Mouse (Mus musculus): Measurements from ENCODE around the gene Hcrtr1. TPM values are rescaled to one million over a fixed set of nuclear protein-coding genes. Genes with fewer than 3 reads are reported as not detected.

Hcrtr1 gene
- total RNA-seq (2021): 1 to 10 TPM; 2.7 to 3.1 TPM

GRCm38 (mm10) chr4:130139214-130139492, at the start of gene Hcrtr1:
Hcrtr1 (minus strand) TSS chr4:130139359.
- no peak for DNase-seq

DNA sequence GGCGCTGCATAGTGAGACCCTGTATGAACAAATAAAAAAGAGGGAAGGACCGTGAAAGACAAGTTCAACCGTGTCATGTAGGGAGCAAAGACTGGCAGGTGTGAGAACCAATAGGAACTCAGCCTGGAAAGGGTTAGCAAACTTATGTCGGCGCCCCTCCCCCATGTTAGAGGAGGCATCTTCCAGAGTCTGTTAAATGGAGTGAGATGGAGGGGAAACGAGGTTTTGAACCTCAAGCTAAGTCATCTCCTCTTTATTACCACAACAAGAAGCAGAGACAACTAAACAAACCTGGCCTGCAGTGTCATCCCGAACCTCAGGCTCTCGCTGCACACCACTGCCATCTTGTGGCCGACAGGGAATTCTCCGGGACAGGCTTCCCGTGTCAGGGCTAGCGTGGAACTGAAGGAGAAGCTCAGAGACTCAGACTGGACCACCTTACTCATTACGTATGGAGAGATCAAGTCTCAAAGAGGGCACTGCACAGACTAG, 49.7 kb upstream of the Hcrtr1 start:
- peak; percentile 81 for DNase-seq

- no peak for DNase-seq
Observed at GRCm38 (mm10) chr4:130186891-130187290, 47.7 kb upstream of the Hcrtr1 start.

- DNase-seq: no peak
Observed at GRCm38 (mm10) chr4:130186450-130186849, 47.3 kb upstream of the Hcrtr1 start.

GRCm38 (mm10) chr4:130183879-130184278, 44.7 kb upstream of the Hcrtr1 start:
- no peak for DNase-seq

DNA sequence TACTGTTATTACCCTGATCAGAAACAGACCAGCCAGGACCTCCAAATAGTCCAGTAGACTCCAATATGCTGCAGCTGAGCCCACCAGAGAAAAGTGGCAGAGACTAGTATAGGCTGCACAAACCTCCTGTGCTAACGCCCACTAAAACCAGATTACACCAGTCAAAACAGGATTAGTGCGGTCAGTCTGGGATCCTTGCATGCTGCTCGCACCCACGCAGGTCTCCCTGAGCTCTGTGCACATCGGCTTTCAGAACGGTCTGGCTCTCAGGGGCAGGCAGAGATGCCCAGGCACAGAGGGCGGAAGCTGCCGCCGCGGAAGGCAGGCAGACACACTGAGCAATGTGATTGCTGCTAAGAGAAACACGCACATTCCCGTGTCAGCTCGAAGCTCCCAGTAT, 43.9 kb upstream of the Hcrtr1 start:
- DNase-seq: no peak

DNA sequence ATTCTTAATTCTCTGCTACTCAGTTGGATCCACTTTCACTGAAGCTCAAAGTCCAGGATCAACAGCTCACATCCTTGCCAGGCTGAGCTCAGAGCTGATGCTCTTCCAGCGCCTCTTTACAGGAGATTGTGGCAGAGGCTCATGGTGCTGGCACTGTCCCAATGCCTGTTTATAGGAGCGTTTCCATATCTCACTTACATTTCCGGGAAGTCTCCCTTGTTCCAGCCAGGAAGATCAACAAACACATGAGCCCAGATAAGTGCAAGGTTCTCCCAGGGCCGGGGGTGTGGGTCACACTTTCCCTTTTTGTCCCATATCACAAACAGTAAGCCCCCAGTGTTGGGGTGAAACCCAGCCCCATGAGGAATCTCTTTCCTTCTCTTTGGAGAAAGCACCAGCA, 42.7 kb upstream of the Hcrtr1 start:
- DNase-seq: no peak

DNA sequence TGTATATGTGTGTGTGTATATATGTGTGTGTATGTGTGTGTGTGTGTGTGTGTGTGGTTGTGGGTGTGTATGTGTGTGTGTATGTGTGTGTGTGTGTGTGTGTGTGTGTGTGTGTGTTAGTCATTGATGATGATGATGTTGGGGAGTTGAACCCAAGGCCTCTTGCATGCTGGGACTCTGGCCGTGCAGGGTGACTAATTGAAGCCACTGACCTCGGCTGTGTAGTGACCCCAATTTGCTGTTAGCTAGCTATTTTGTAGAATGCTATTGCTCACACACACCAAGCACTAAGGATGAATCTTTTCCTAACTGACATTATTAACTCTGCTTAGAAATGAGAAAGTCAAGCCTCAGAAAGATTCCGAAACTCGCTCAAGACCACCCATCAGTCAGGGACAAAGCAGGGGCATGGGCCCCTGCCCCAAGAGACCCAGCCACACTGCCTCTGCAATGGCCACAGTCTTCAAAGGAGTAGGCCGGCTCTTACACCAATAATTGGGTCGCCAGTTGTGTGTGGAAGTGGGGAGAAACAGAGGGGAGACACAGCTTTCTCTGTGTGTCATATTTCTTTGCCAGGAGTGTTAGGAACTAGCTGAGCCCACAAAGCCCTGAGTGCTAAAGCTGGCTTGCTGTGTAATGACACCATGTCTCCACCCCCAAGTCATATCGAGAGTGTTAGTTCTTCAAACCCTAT, 41.9 kb upstream of the Hcrtr1 start:
- no peak for DNase-seq

DNA sequence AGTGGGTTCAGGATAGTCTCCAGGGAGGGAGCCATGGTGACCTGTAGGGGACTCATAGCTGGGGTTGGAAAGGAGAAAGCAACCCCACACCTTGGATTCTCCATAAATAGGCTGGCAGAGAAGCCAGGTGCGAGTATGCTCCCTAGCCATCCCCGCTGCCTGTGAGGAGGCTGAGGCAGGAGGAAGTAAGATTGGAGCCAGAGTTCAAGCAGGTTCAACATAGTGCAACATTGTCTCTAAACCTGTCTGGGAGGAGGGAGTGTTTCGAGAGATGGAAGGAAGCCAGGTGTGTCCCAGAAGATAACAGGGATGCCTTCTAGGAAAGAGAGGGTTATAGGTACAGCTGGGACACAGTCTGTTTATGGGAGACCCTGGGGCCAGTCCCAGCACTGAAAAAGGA, 40.7 kb upstream of the Hcrtr1 start:
- DNase-seq: no peak

GRCm38 (mm10) chr4:130177536-130177935, 38.4 kb upstream of the Hcrtr1 start:
- no peak for DNase-seq

DNA sequence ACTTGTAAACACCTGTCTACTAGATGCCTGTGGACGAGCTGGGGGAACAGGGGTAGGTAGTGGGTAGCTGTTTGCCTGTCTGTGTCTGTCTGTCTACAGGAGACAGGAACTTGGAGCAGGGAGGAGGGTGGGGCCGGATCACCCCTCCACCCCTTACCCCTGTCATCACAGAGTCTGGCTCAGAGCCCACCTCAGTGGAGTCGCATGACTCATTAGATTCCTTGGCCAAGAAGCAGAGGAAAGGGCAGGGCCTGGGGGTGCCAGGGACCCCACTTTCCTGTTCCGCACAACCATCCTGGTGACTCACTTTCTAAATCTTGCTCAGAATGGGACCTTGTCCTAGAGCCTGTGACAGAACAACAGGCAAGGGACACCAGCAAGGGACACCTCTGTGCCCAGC, 37.9 kb upstream of the Hcrtr1 start:
- no peak for DNase-seq

DNA sequence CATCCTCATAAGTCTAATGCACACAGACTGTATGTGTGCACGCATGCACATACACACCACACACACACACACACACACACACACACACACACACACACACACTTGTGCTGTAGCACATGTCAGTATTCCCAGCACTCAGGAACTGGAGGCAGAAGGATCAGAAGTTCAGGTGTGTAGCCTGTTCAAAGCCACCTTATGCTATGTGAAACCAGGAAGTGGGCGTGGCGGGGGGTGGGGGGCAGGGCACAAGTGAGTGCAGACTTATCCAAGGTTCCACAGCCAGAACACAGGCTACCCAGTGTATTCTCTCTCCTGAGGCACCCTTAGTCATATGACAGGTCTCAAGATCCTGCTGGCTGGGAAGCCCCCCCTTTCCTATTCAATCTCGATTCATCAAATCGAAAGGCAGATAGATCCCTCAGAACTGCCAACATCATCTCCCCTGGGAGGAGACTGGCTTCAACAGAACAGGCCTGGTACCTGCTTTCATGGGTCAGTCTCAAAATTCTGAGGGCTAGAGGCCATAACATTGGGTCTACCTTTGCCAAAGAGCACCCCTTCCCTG, 37.1 kb upstream of the Hcrtr1 start:
- DNase-seq: no peak

GRCm38 (mm10) chr4:130175072-130175711, 36.0 kb upstream of the Hcrtr1 start, which contains the start of gene Tinagl1:
Tinagl1 (minus strand) TSS chr4:130175122.
- no peak for DNase-seq

- DNase-seq: no peak
Observed at GRCm38 (mm10) chr4:130174335-130175031, 35.3 kb upstream of the Hcrtr1 start.

DNA sequence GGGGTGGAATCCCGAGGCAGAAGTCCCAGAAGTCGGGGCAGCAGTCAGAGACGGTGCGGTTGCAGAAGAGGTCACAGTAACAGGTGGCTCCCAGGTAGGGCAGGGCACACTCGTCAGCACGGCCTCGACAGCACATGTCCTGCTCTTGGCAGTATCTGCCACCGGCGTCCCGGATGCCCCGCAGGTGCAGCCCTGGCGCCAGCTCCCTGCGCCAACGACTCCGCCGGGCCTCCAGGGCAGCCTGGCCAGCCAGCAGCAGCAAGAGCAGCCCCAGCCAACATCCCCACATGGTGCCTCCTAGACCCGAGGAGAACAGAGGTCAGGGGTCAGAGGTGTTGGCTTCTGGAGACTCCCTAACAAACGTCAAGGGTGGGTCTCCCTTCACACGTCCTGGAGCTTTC, 34.8 kb upstream of the Hcrtr1 start:
- no peak for DNase-seq

GRCm38 (mm10) chr4:130173060-130173822, 34.1 kb upstream of the Hcrtr1 start:
- DNase-seq: no peak

GRCm38 (mm10) chr4:130171951-130172765, 33.0 kb upstream of the Hcrtr1 start:
- no peak for DNase-seq

- DNase-seq: no peak
Observed at GRCm38 (mm10) chr4:130170362-130170761, 31.2 kb upstream of the Hcrtr1 start.

DNA sequence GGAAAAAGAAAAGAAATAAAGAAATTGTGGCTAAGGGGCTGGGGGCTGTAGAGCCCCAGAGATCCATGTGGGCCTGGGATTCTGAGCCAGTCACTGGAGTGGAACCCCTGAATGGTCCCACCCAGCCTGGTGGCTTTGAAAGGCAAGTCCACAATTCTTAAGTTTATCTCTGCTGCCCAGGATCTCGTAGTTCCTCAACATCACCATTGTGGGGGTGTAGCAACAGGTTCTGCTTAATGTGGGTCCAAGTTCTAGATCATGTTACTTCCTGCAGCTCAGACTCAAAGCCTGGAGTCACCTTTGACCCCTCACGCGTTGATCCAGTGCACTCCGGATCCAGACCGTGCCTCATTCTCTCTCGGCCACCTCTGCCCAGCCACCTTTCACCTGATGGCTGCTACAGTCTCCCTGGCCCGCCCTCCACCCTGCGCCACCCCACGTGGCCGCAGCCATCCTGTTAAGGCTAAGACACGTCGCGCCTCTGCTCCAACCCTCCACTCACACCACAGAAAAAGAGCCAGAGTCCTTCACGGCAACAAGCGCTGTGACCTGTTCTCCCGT, 30.3 kb upstream of the Hcrtr1 start:
- no peak for DNase-seq

- DNase-seq: no peak
Observed at GRCm38 (mm10) chr4:130168280-130169183, 29.4 kb upstream of the Hcrtr1 start.
